Mouse (Mus musculus) urinary bladder, postnatal 10 days (tissue): ENCODE data around the gene Nfkbiz.
A peak's percentile ranks its signal among the peaks of the same experiment; 100 is the strongest.

Experiments used
- DNase-seq: peaks from one replicate; pipeline ENCODE4 v3.0.0; 2022; ENCODE audit warnings: low spot score

Nfkbiz gene

DNA sequence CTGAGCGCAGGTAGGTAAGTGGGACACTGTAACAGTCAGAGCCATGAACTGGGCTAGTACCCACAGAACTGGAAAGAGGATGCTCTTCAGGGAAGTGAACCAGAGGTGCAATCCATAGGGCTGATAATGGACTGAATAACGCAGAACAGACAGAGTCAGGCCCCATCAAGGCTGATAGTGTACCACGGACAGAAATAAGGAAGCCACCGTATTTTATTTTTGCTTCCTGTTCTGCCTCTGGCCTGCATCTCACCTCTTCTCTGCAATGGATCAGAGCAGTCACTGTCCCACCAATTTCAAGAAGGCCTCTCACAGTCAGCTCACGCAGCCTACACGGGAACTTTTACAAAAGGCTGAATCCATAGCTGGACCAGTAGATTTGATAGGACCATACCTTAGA is 6.7 kb downstream of the Nfkbiz start:
- DNase-seq, result no peak

DNA sequence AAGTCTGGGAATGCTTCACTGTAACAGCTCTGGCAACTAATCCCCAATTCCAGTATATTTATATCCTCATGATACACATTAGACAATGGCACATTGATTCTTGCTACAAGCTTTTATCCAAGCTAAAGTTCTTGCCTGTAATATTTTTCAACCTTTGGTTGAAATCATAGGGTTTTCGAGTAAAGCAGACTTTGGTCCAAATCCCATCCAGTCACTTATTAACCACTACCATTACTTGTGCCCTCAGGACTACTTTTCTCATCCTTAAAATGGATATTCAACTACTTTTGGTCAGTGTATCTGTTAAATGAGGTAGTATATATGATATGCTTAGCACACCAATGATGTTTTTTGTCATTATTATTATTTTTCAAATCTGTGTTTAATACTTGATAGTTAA is 7.2 kb downstream of the Nfkbiz start:
- DNase-seq, result no peak

GRCm38 (mm10) chr16:55823398-55824155 is 15.1 kb downstream of the Nfkbiz start:
- DNase-seq, result no peak

DNA sequence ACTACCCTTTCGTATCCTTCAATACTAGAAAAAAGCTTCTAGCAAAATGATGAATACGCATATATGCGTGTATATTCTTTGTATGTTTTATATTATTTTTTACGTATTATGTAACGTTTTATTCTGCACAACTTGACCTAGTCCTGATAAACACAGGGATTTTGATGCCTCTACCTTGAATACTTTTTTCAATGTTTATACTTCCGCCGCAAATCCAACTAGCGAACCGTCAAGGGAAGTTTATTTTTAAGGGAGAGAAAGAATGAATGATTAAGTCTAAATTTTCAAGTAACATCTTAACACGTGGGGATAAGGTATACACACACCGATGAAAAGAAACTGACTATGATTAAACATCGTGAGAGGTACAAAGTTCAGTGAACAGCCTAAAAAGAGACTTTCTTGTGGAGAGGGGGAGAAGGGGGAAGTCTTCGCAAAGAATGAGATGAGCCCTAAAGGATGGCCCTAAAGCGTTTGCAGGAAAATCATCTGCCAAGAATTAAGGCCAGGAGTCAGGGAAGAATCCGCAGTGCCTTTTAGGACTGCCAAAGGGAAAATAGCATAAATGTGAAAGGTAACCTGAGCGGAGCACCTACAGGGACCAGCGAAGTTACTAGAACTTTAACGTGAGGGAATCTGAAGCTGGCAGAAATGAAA is 15.8 kb downstream of the Nfkbiz start:
- DNase-seq, result no peak

DNA sequence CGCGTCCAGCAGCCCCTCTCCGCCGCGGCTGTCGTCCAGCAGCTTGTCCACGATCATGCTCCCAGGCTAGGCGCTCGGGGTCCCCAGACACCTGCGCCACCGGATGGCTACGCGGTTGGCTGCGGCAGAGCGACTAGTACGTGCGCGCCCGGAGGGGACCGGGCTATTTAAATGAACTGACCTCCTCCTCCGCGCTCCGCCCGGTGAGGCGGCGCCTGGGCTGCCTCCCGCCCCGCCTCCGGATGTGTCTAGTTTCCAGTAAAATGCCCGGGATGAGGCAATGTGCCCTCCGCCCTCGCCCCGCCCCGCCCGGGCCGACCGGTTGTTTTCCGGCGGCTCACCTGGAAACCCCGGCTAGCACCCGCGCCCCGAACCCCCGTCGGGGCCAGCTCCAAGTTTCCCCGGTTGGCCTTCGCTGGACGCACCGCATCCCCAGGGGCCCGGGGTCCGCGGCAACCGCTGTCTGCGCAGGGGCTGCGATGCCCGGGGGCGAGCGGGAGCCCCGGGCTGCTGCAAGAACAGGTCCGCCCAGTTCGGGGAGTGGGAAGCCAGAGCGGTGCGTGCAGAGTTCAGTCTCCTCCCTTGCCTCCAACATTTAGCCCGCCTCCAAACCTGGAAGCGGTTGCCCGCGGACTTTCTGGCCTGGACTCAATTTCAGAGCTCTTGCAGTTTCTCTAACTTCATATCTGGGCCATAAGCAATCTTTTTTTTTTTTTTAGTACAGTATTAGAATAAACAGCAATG is 16.5 kb downstream of the Nfkbiz start:
- DNase-seq, result peak; percentile 72

DNA sequence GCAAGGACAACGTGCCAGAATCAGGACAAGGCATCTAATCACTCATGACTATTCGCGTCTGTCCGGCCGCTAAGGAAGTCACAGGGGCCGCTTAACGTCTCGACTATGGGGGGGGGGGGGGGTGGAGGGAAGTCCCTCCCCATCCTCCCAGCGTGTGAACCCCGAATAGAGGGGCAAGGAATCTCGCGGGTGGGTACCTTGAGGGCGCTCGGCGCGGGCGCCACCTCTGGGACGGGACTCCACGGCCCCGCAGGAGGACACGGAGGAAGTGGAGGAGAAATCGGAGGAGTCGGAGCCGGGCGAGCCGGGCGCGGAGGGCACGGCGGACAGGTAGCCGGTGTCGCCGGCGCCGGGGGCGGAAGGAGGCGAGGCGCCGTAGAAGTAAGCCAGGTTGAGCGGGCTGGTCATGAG is 17.1 kb downstream of the Nfkbiz start:
- no peak for DNase-seq

DNA sequence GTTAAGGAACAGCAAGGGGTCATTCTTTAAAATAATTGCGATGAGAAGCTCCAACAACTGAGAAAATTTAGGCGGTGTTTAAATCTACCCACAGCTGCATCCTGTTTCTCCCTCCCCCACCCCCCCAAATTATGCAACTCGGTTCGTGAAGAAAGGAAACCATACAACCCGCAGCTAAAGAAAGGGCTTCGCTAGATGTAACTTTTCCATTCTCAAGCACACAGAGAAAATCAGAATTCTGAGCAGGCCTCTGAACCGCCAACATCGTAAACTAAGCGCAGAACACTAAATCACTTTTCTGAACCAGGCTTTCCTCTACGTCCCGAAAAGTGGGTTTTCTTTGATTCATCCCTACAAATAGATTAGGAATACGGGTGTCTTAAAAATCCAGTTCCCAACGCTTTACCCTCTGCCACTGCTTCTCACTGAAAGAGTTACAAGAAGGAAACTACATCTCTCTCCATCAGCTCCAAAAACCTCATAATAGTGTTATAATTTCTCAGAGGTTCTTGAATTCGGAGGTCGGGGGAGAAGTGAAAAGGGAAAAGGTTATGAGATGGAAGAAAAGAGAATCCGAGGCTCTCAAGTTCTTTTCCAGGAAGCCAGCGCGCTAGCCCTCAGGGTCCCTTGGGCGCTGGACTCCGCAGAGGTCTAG is 17.7 kb downstream of the Nfkbiz start:
- no peak for DNase-seq

GRCm38 (mm10) chr16:55820161-55820915 is 18.4 kb downstream of the Nfkbiz start:
- DNase-seq, result no peak

GRCm38 (mm10) chr16:55819186-55819861 is 19.4 kb downstream of the Nfkbiz start:
- no peak for DNase-seq

DNA sequence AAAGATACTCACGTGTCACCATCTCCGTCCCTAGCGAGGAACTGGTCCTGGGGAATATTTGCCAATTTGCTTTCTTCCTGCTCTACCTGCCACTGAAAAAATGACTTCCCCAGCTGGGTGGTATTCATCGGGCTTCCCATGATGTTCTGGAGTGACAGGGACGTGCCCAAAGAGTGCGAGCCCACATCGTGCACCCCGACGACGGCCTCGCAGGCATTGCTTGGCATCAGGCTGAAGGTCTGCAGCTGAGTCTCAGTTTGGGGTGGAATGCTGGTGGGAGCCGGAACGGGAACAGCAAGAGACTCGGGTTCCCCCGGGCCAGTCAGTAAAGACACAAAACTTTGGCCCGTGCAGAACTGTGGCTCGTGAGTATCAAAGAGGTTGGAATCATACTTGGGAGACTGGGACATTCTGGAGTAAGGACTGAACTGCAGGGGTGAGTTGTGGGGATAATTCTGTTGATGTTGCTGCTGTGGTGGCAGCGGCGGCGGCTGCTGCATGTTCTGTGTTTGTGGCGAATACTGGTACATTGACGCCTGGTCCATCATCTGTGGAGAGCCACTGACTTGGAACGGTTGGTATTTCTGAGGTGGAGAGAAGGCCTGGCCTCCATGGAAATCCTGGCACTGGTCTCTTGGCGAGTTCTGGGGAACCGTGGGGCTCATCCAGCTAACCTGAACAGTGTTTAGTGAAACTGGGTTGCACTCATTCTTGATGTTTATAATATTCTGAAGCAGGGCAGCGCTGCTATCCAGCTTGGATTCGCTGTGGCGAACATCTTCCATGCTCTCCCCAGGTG is 20.8 kb downstream of the Nfkbiz start:
- no peak for DNase-seq

DNA sequence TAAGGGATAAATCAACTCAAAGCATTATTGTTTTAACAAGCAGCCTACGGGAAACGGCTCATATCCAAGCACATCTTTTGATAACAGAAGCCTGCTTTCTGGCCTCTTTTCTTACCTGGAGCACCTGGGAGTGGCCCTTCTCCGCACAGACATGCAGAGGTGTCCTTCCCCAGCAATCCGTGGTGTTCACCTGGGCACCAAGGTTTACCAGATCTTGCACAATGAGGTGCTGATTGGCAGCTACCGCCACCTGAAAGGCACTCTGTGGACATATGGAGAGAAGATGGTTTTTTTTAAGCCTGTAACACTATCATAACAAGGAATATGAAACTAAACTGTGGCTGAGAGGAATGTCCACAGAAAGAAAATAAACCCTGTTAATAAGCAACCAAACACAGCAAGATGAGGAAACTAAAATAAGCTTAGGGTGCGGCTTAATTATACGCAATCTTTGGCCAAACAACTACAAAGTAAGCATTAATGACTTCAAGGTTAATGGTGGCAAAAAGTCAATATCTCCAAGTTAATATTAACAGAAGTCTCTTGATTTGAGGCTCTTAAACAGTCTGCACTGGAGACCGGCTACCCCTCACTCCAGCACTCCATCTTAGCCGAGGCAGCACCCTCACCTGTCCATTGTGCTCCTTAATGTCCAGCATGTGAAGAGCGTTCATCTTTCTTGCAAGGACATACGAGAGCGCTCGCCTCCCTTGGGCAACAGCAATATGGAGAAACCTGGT is 22.3 kb downstream of the Nfkbiz start:
- DNase-seq, result no peak

DNA sequence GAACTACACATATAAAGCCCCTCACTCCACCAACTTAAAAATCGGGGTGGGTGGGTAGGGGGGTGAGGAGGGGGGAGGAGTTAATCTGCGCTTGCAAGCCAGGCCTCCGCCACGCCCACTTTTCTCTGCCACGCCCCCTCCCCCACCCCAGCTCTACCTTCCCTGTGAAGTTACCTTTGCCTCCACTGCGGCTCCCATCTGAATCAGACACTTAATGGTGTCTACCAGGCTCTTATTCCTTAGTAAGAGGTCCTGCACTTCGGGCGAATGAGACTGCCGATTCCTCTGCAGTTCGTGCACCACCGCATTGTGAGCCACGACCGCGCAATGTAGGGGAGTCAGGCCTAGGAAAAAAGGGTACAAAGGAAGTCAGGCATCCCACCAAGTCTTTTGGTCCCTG is 23.2 kb downstream of the Nfkbiz start:
- no peak for DNase-seq

GRCm38 (mm10) chr16:55814686-55815085 is 24.0 kb downstream of the Nfkbiz start:
- DNase-seq, result no peak

- no peak for DNase-seq
Measured at GRCm38 (mm10) chr16:55813916-55814315, 24.8 kb downstream of the Nfkbiz start.

GRCm38 (mm10) chr16:55811792-55812191 is 26.9 kb downstream of the Nfkbiz start:
- no peak for DNase-seq

GRCm38 (mm10) chr16:55809779-55810514 is 28.8 kb downstream of the Nfkbiz start:
- DNase-seq, result no peak

DNA sequence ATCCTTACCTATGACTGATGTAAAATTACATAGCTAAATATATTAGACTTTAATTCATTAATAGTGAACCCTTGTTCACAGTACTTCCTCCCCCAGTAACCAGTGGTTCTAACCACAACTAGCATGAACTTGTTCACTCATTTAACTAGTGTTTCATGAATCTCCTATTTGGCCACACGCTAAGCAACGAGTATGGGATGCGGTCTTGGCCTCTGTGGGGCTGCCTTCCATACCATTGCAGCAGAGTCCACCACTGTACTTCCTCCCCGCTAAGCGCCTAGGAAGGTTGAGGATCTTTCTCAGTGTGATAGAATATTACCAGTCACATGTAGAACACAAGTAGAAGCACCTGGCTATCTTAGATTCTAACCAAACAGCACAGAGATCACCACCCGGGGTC is 29.4 kb downstream of the Nfkbiz start:
- no peak for DNase-seq

DNA sequence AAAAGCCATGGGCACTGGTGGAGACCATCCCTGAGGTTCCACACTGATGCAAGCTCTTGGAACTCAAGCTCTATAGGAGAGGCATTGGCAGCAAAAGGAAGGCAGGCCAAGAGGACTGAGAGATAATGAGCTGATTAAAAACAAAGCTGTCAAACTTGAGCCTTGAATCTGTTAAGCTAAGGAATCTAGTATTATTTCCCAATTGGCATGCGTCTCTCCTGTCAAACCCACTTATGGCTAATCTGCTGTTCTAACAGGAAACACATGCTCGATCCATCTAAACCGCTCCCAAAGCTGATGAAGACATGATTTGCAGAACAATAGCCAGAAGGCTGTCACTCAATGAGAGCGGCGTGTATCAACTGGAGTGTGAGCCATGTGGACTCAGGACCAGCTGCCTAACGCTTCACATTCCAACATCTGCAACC is 31.2 kb downstream of the Nfkbiz start:
- no peak for DNase-seq

DNA sequence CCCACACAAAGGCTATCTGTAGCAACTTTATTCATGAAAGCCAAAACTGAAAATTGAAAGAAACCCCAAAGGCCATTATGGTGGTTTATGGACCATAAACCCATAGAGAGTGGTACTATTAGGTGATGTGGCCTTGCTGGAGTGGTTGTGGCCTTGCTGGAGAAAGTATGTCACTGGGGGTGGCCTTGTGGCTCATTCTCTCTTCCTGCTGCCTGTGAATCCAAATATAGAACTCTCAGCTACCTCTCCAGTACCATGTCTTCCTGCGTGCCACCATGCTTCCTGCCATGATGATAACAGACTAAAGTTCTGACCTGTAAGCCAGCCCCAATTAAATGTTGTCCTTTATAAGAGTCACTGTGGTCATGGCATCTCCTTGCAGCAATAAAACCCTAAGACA is 33.9 kb downstream of the Nfkbiz start:
- DNase-seq, result no peak
